Mouse (Mus musculus): ENCODE data around the gene Tmem132c.

- no peak for TF ChIP-seq CTCF (IDR thresholded peaks at IDR 0.05; ENCODE audit: low read depth)
- TF ChIP-seq EP300 (IDR thresholded peaks at IDR 0.05; ENCODE audit: low read depth): no peak
Observed at GRCm38 (mm10) chr5:127370503-127370902, 128.9 kb downstream of the Tmem132c start.

Data from liver, embryonic 14.5 days (tissue).